Mouse (Mus musculus) retina, embryonic 14.5 days (tissue): Measurements from ENCODE around the gene Setd6.
A peak's percentile ranks its signal among the peaks of the same experiment; 100 is the strongest.

ENCODE experiments used
- DNase-seq: peaks from one replicate; pipeline ENCODE4 v3.0.0-alpha.2; 2015; ENCODE audit warnings: low spot score

Gene Setd6

DNA sequence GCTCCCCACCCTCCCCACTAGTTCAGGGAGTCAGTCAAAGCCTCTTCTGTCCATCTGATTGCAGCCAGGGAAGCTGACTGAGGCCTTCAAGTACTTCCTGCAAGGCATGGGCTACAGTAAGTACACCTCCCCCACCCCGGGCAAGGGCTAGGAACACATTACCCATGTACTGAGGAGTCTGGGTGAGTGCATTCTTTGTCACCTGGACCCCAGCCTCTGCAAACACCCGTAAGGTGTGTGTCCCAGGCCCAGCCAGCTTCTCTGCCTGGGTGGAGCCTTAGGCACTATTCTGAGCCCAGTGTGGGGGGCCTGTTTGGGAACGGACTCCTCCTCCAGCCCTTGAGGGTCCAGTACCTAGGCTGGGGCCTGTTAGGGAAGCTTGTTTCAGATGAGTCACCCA is 4.7 kb upstream of the Setd6 start:
- DNase-seq, result no peak

- DNase-seq, result no peak
Measured at GRCm38 (mm10) chr8:95712395-95712794, 3.3 kb upstream of the Setd6 start.

DNA sequence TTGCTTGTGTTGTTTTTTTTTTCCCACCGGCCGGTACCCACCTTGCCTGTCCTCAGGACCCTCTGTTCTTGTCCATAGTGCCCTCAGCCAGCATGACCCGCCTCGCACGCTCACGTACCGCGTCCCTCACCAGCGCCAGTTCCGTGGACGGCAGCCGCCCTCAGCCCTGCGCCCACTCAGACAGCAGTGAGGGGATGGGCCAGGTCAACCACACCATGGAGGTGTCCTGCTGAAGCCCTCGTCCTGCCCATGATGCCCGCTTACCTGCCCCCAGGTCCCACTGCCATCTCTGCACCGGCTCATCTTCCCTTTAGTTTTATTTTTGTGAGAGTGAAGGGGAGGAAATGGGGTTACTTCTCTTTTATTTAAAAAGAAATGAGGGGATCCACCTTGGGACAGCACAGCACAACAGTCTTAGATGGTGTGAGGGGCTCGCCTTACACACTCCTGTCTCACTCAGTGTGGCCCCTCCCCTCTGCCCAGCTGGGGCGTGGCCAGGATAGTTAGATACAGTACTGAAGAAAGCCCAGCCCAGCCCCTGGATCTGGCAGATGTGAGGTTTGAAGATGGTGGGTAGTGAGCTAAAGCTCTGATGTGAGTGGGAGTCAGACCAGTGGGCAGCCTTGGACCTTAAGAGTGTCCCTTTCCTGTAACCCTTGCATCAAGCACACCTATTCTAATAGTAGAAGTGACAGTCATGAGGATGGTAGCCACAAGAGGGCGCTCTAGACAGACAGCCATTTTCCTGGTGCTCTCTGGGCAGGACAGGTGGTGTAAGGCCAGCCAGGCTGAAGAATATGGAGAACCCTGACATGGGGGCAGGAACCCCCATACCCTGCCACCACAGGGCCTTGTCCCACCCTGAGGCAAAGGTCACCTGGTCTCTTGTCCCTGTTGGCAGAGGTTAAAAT is 2.3 kb upstream of the Setd6 start:
- peak; percentile 90 for DNase-seq

DNA sequence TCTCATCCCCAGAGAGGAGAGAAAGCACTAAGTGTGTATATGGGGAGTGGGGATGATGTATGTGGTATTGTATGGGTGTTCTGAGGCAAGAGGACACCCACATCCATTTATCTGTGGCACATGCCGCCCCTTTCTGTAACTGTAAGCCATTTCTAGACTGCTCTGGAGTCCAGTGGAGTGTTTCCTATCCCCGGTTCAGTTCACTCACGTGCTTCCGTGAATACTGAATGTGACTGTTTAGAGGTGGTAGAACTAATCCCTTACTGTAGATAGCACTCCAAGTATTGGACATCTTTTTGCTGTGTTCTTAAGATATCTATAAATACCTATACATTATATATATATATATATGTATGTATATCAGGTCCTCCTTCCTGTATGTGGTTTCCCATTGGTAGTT is 1.3 kb upstream of the Setd6 start:
- no peak for DNase-seq

- DNase-seq, result no peak
Measured at GRCm38 (mm10) chr8:95714837-95715413, 756 bp upstream of the Setd6 start.

DNA sequence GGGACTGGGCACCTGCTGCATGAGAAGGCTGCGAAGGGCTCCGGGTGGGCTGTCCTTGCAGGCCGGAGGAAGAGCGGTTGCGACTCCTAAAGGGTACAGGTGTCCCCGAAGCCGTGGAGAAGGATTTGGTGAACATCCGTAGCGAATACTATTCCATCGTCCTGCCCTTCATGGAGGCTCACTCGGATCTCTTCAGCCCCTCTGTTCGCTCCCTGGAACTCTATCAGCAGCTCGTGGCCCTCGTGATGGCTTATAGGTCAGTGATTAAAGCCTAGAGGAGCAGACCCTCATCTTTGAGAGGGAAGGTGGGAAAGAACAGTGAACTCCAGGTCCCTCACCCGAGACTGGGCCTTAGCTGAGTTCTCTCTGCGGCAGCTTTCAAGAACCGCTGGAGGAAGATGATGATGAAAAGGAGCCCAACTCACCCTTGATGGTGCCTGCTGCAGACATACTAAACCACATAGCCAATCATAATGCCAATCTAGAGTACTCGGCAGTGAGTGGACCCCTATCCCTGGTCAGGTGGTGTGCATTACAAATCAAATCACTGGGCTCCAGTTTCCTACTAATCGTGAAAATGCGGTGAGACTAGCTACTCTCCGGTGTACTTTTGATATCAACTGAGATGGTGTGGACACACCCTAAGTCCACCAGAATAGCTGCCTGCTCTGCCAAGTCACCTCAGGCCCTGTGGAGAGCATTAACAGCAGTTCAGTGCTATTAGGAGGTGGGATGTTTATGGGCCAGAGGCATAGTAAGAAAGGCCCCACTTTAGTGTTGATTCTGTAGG is 1.1 kb downstream of the Setd6 start:
- DNase-seq, result no peak

- no peak for DNase-seq
Measured at GRCm38 (mm10) chr8:95727625-95728024, 11.9 kb downstream of the Setd6 start.

DNA sequence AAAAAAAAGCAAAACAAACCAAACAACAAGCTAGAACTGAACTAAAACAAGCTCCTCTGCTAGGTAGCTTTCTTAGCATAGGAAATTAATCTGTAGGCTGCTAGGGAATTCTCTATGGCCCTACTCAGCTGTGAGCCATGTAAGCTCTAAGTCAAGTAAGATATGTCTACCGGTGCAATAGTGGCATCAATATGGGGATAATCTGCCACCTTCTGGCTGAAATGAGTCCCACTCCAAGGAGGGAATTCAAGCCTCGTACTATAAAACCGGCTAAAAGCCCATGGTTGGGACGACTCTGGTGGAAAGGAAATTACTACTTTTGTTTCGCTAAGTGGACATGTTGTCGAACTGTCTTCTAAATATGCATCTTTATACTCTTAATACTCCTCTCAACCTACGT is 22.9 kb downstream of the Setd6 start:
- peak; percentile 49 for DNase-seq

DNA sequence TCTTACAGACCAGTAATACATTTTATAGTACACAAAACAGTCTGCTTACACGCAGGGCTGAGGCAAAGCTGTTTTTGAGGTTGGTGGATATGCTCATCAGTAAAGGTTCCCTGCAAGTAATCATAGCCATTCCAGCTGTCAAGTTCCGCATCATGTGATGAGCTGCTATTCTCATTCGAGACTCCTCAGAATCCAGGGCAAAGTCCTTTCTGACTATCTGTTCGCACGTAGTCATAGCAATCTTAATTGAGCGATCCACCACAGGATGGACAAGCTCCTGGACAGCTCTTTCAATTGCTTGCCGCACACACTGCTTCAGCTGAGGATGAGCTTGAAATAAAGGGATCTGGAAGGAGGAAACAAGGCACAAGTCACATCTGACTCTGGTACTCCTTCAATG is 26.1 kb downstream of the Setd6 start:
- DNase-seq, result no peak

- no peak for DNase-seq
Measured at GRCm38 (mm10) chr8:95748028-95748427, 32.3 kb downstream of the Setd6 start.

DNA sequence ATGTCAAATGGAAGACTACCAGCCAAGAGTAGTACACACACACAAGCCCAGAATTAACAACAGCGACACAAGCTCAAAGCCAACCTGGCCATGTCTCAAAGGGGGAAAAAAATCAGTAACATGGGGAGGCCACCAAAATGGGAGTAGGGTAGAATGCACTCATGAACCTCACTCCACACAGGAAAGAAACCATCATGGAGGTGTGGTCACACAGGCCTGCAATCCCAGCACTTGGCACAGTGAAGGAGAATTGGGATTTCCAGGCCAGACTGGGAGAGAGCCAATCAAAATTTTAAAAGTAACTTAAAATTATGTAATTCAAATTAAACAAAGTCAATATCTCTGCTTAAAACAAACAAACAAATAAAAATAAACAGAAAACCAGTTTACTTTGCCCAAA is 36.2 kb downstream of the Setd6 start:
- DNase-seq, result no peak

DNA sequence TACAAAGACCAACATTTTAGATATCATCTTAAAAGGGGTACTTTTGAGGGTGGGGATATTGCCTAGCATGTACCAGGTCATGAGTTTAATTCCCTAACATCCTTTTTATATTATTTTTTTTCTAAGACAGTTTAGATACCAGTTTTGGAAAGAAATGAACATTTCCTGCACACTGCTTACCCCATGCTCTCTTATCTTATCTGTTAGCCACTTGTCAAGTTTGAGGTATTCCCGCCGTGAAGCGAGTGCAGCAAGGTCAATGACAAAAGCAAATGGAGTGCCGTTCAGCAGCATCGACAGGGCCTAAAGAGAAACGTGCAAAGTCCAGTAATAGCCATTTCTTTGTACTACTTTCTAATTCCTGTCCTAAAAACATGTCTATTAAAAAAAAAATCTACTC is 44.6 kb downstream of the Setd6 start:
- no peak for DNase-seq

DNA sequence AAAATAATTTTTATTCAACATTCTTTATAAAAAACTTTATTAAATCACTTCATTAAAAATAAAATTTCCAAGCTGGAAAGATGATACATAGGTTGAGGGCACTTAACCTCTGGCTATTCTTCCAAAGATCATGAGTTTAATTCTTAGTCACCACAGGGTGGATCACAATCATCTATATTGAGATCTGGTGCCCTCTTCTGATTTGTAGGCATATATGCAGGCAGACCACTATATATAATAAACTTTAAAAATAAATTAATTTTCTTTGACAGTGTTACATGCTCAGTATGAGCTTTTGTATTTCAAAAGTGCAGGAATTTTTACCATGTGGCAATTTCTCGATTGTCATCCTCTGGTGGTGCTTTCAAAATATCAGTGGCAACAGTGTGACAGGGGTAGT is 48.5 kb downstream of the Setd6 start:
- DNase-seq, result no peak
